Mouse (Mus musculus) thymus, postnatal 14 days (tissue): ENCODE measurements around the gene Dao.
A peak's percentile ranks its signal among the peaks of the same experiment; 100 is the strongest.

Experiments used
- DNase-seq: peaks from one replicate; pipeline ENCODE4 v3.0.0; 2021

The Dao gene

GRCm38 (mm10) chr5:113984025-113984740 is 19.3 kb upstream of the Dao start:
- no peak for DNase-seq

DNA sequence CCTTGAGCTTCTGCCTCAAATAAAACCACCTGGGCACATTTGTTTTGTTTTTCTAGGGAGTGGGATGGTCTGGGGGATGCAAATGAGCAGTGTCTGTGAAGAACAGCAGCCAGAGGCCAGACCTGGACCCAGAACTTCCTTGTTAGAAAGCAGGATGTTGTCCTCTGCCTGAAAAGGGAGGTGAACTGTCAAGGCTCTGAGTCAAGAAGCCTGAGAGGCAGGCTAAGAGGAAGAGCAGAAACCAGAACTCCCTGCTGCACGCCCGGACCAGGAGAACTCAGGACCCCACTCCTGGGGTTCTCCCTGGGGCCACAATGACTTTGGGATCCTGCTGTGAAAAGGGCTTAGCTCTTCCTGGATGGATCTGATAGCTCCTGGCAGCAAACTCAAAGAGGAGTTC is 17.8 kb upstream of the Dao start:
- no peak for DNase-seq

GRCm38 (mm10) chr5:113986182-113986961 is 17.1 kb upstream of the Dao start:
- DNase-seq, result no peak

GRCm38 (mm10) chr5:113989437-113990024 is 14.0 kb upstream of the Dao start:
- DNase-seq, result no peak

DNA sequence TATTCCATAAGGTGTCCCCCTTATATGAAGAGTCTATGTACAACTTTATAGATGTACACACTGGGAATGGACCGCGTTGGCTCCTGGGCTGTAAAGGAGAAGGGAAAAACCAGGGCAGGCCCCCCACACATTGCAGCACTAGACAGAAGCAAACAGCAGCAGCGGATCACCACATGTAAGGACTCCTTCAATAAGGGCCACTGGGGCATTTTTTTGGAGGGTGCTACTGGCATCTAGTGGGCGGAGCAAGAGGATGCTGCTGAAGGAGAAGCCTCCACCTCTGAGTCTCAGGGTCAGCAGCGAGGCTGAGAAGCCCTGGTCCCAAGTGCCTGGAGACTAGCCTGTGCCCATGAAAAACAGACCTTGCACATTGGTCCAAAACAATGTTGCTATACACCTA is 12.9 kb upstream of the Dao start:
- DNase-seq, result no peak

- no peak for DNase-seq
Observed at GRCm38 (mm10) chr5:113991141-113991540, 12.4 kb upstream of the Dao start.

GRCm38 (mm10) chr5:113992339-113992831 is 11.1 kb upstream of the Dao start:
- DNase-seq, result peak; percentile 81

GRCm38 (mm10) chr5:113993031-113993486 is 10.4 kb upstream of the Dao start:
- peak; percentile 42 for DNase-seq

GRCm38 (mm10) chr5:113993487-113994465 is 9.7 kb upstream of the Dao start, which contains the start of gene Ssh1:
Gene Ssh1, minus strand, starts transcription at chr5:113993894.
- DNase-seq, result peak; percentile 60

- DNase-seq, result no peak
Observed at GRCm38 (mm10) chr5:113996458-113996857, 7.0 kb upstream of the Dao start.

GRCm38 (mm10) chr5:113999382-113999781 is 4.1 kb upstream of the Dao start:
- DNase-seq, result peak; percentile 8

- no peak for DNase-seq
Observed at GRCm38 (mm10) chr5:114004573-114004972, 1.1 kb downstream of the Dao start.

DNA sequence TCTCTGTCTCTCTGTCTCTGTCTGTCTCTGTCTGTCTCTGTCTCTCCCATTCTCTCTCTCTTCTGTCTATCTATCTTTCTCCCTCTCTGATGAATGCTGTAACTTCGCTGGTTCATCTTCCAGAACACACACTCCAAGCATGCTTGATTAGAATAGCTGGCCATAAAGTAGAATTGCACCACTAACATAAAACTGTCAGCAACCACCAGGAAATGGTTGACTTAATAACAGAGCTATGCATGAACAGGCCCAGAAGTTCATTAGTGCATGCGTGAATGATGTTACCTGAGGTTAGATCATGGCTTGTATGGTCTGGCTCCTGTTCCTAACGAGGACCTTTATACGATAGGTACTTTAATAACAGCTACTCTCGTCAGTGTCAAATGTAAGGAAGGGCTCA is 1.6 kb downstream of the Dao start:
- DNase-seq, result no peak

DNA sequence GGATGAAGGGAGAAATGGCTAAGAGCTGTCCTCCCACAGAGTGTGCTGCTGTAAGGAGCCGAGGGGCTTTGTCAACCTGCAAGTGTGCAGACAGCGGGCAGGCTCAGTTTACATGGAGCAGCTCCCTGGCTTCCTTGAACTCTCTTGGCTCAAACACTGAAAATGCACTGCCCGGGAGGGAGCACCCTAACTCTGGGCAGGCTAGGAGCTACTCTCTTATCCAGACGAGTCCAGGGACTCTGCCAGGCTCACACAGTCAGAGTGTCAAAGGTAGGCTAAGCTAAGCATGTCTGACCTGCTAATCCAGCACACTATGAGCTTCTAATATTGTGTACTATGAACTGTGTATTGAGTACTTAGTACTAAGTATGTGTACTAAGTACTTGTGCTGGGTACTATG is 3.5 kb downstream of the Dao start:
- DNase-seq, result no peak

DNA sequence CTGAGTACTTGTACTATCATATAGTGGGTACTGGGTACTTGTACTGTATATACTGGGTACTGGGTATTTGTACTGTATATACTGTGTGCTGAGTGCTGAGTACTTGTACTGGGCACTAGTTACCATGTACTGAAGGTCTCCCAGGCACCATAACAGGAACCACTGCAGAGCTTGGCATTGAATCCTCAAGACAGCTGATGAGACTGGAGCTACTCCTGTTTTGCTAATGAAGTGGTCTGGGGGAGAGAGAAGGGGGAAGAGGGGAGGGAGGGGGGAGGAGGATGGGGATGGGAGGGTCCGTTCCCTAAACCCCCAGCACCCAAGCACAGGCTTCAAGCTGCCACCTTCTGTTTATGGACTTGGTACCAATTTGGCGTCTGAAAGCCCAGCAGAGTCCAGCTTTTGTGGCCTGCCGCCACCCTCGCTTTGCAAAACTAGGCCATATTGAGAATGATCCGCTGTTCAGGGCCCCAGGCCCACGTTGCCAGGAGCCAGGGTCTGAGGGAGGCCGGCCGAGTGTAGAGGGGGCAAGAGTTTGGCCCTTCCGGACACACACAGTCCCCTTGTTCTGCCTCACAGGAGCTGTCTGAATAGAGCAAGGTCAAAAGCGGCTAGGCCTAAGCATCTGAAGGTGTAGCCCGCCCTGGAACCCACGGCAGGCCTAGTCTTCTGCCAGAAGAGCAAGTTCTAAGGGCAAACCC is 4.4 kb downstream of the Dao start:
- DNase-seq, result no peak

DNA sequence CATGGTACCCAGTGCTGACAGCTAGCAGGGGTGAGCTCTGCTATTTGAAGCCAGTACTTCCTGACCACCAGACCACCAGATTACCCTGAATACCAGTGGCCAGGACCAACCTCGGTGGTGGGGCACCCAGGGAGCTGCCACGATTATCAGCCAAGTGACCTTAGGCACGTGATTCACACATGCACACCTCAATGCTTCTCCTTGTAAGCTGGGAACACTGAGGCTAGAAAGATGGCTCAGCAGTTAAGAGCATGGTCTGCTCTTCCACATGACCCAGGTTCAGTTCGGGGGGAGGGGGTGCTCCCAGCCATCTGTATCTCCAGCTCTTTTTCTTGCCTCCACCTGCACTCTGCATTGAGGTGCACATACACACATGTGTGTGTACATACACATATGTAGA is 5.5 kb downstream of the Dao start:
- no peak for DNase-seq

DNA sequence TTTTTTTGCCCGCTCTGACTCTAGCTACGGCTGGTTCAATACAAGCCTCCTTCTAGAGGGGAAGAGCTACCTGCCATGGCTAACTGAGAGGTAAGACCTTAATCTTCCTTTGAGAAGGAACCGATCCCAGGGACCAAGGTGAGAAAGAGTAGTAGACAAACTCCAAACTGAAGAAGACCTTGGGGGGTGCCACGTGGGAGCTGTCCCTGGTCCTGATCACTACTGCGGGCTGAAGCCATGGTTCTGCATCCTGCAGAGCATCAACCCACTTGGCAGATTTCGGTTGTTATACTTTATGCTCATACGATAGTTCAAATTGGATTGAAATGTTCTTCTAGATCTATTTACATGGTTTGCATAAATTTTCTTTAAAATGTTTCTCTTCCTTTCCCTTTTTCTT is 11.6 kb downstream of the Dao start:
- peak; percentile 16 for DNase-seq

DNA sequence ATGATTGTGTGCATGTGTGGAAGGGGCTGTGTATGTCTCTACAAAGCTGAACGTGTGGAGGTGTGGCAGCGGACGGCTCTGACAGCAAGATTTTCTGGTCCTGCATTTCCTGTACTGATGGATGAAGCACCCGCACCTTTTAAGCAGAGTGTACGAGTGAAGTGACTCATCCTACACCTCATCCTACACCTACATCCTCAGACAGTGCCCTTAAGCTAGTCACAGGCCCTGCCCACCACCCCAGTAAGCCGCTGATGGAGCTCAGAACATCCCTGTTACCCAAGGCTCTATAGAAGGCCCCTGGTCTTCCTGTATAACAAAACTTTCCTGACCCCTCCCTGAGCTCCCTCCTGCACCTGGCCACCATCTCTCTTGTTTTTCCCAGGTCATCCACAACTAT is 20.9 kb downstream of the Dao start:
- no peak for DNase-seq

- no peak for DNase-seq
Observed at GRCm38 (mm10) chr5:114024885-114025284, 21.4 kb downstream of the Dao start.

GRCm38 (mm10) chr5:114027217-114027944 is 23.9 kb downstream of the Dao start:
- DNase-seq, result no peak

DNA sequence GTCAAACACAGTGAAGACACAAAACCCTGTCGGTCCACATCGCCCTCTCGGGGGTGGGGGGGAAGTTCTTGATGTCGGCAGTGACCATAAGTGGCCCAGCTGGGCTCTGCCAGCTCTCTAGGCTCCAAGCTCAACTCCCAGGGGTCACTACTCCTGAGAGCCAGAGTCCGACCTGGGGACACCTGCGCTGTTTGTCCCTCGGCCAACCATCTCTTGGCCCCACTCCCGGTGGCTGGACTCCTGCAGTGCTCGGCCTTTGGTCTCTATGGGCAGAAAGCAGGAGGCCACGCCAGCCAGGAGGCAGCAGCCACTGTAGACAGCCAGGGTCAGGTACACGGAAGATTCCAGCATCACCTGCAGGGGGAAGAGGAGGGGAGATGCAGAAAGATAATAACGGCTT is 24.6 kb downstream of the Dao start:
- no peak for DNase-seq
